Mouse (Mus musculus) hindbrain, postnatal 0 days (tissue): Measurements from ENCODE around the gene Ptpre. TPM values are rescaled to one million over a fixed set of nuclear protein-coding genes. Genes with fewer than 3 reads are reported as not detected.

Experiments used
- ATAC-seq: fragments of 200-750 bp; cut with Nextera tagmentation; 2 replicates; pipeline ENCODE4 v1.8.0; 2017; ENCODE audit warnings: mild to moderate bottlenecking, moderate TSS enrichment, moderate library complexity
- DNase-seq: peaks from one replicate; pipeline ENCODE4 v3.0.0-alpha.2; 2015; ENCODE audit warnings: low spot score
- H3K27ac ChIP-seq: fragments of 300-500 bp; sonication (generic); 2 replicates; pipeline ENCODE4 v1.5.1; 2014; ENCODE audit warnings: mild to moderate bottlenecking
- H3K27me3 ChIP-seq: fragments of 300-500 bp; sonication (generic); 2 replicates; pipeline ENCODE4 v1.6.1; 2014; ENCODE audit warnings: low read length, mixed read lengths; ENCODE audit not compliant: insufficient read depth
- H3K36me3 ChIP-seq: fragments of 300-500 bp; sonication (generic); 2 replicates; pipeline ENCODE4 v1.6.1; 2014; ENCODE audit warnings: low read length, mixed read lengths; ENCODE audit not compliant: insufficient read depth
- H3K4me1 ChIP-seq: fragments of 300-500 bp; sonication (generic); 2 replicates; pipeline ENCODE4 v1.6.1; 2014; ENCODE audit warnings: antibody characterized with exemption, low read length, mixed read lengths; ENCODE audit not compliant: insufficient read depth
- H3K4me2 ChIP-seq: fragments of 300-500 bp; sonication (generic); 2 replicates; pipeline ENCODE4 v1.6.1; 2014; ENCODE audit warnings: low read depth, mild to moderate bottlenecking, low read length, moderate library complexity, mixed read lengths
- H3K4me3 ChIP-seq: fragments of 300-500 bp; sonication (generic); 2 replicates; pipeline ENCODE4 v1.5.1; 2014; ENCODE audit warnings: low read length
- H3K9ac ChIP-seq: fragments of 300-500 bp; sonication (generic); replicated peaks from 2 replicates; pipeline ENCODE4 v1.6.1; 2014; ENCODE audit warnings: mild to moderate bottlenecking, low read length, moderate library complexity, mixed read lengths
- H3K9me3 ChIP-seq: fragments of 300-500 bp; sonication (generic); 2 replicates; pipeline ENCODE4 v1.6.1; 2016; ENCODE audit warnings: low read length, mixed read lengths
- CTCF ChIP-seq: IDR thresholded peaks from 2 replicates; pipeline ENCODE4 v1.5.1; 2016; ENCODE audit warnings: antibody characterized with exemption, control low read depth, low read depth
- WGBS: fragments of 180-500 bp; shearing (Covaris S2); extraction: QIAGEN DNeasy Blood & Tissue Kit; methylation state at CpG from one replicate; pipeline ENCODE4 v1.1.7; 2014; 5-methylcytosine and 5-hydroxymethylcytosine counted together
- polyA plus RNA-seq: library from polyadenylated mRNA; unstranded; fragments of >200 nt; fragmentation: Nextera tagmentation; extraction: Ambion mirVana; gene quantifications from 2 replicates; pipeline ENCODE4 v1.2.1, GENCODE M21; 2015
- total RNA-seq: library from RNA; depleted of rRNA; stranded (reverse); fragments of >200 nt; gene quantifications from 2 replicates; pipeline ENCODE4 v1.2.3, GENCODE M21; 2014

The Ptpre gene
- total and polyA plus RNA-seq, 2 experiments from 2014 or later, result 8.2 to 12.4 TPM

DNA sequence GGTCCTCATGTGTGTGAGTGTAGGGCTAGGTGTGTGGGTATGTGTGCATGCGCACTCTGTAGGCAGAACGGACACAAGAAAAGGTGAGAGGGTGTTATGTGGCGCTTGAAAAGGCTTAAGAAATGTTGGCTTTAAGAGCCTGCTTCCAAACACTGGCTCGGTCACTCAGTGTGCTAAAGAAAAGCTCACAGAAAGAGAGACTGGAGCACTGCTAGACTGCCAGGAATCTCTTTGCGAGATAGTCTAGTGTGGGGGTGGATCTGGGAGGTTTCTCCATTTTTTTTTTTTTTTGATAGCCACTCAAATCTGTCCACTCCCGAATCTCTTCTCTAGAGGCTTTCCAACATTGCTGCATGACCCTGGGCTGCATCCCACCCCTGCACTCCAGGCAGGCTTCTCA, 84.4 kb downstream of the Ptpre start:
- no peaks in the 10 kb centered on the region for H3K36me3 ChIP-seq
- ATAC-seq (no peak), DNase-seq (no peak)
- peaks cover 21% of the 10 kb centered on the region for H3K4me1 ChIP-seq
- H3K9me3 ChIP-seq, result no peaks in the 10 kb centered on the region
- H3K9ac ChIP-seq, result no peak overlapping the region
- 47% methylated on average over 6 of the region's 6 CpGs for WGBS
- no peak overlapping the region for H3K4me3 ChIP-seq
- no peak overlapping the region for H3K4me2 ChIP-seq
- no peak for TF ChIP-seq CTCF
- no peaks in the 10 kb centered on the region for H3K27me3 ChIP-seq
- H3K27ac ChIP-seq, result 0 out of 2 replicates have a peak overlapping the region, but pooled peaks have one; percentile 26

- no peaks in the 10 kb centered on the region for H3K27me3 ChIP-seq
- no peak for DNase-seq
- no peak overlapping the region for H3K27ac ChIP-seq
Observed at GRCm38 (mm10) chr7:135622241-135622640, 85.0 kb downstream of the Ptpre start.

GRCm38 (mm10) chr7:135624854-135625253, 87.6 kb downstream of the Ptpre start:
- Histone ChIP-seq H3K4me2 (no peak overlapping the region), H3K4me3 (no peak overlapping the region), H3K4me1 (peaks cover 9% of the 10 kb centered on the region), H3K36me3 (no peaks in the 10 kb centered on the region), H3K9me3 (no peaks in the 10 kb centered on the region), H3K27me3 (no peaks in the 10 kb centered on the region), H3K9ac (no peak overlapping the region), H3K27ac (no peak overlapping the region)
- peak; percentile 72 for TF ChIP-seq CTCF
- no peak for ATAC-seq
- 74% methylated on average over 3 of the region's 3 CpGs for WGBS
- no peak for DNase-seq

More at GRCm38 (mm10) chr7:135622241-135622640, 85.0 kb downstream of the Ptpre start:
- H3K36me3 ChIP-seq, result no peaks in the 10 kb centered on the region
- peaks cover 21% of the 10 kb centered on the region for H3K4me1 ChIP-seq
- H3K4me2 ChIP-seq, result no peak overlapping the region
- no peak for TF ChIP-seq CTCF
- no peak overlapping the region for H3K9ac ChIP-seq
- ATAC-seq, result peak; percentile 32; the same call in 1 of the 2 replicates
- H3K4me3 ChIP-seq, result no peak overlapping the region
- no peaks in the 10 kb centered on the region for H3K9me3 ChIP-seq

- H3K4me3 ChIP-seq, result no peak overlapping the region
- H3K9ac ChIP-seq, result no peak overlapping the region
- 76% methylated on average over 7 of the region's 7 CpGs for WGBS
- H3K9me3 ChIP-seq, result no peaks in the 10 kb centered on the region
- no peaks in the 10 kb centered on the region for H3K36me3 ChIP-seq
- DNase-seq (no peak), ATAC-seq (no peak)
- H3K27ac ChIP-seq, result no peak overlapping the region
- no peak for TF ChIP-seq CTCF
- H3K27me3 ChIP-seq, result no peaks in the 10 kb centered on the region
- H3K4me1 ChIP-seq, result no peaks in the 10 kb centered on the region
- H3K4me2 ChIP-seq, result no peak overlapping the region
Observed at GRCm38 (mm10) chr7:135628363-135628762, 91.1 kb downstream of the Ptpre start.

- DNase-seq (no peak), ATAC-seq (no peak)
- Histone ChIP-seq H3K36me3 (no peaks in the 10 kb centered on the region), H3K9me3 (no peaks in the 10 kb centered on the region), H3K27me3 (no peaks in the 10 kb centered on the region), H3K4me2 (no peak overlapping the region), H3K27ac (no peak overlapping the region), H3K4me3 (no peak overlapping the region), H3K4me1 (no peaks in the 10 kb centered on the region), H3K9ac (no peak overlapping the region)
- 37% methylated on average over 9 of the region's 9 CpGs for WGBS
- no peak for TF ChIP-seq CTCF
Observed at GRCm38 (mm10) chr7:135629019-135629418, 91.7 kb downstream of the Ptpre start.

- H3K9me3 ChIP-seq, result no peaks in the 10 kb centered on the region
- no peaks in the 10 kb centered on the region for H3K4me1 ChIP-seq
- WGBS, result 57% methylated on average over 8 of the region's 8 CpGs
- ATAC-seq (0 out of 2 replicates have a peak, but pooled peaks have one; percentile 27), DNase-seq (peak; percentile 84)
- TF ChIP-seq CTCF, result peak; percentile 89
- H3K9ac ChIP-seq, result no peak overlapping the region
- H3K27me3 ChIP-seq, result no peaks in the 10 kb centered on the region
- no peak overlapping the region for H3K4me3 ChIP-seq
- H3K4me2 ChIP-seq, result no peak overlapping the region
- H3K36me3 ChIP-seq, result no peaks in the 10 kb centered on the region
- H3K27ac ChIP-seq, result no peak overlapping the region
Observed at GRCm38 (mm10) chr7:135631776-135632552, 94.7 kb downstream of the Ptpre start.

DNA sequence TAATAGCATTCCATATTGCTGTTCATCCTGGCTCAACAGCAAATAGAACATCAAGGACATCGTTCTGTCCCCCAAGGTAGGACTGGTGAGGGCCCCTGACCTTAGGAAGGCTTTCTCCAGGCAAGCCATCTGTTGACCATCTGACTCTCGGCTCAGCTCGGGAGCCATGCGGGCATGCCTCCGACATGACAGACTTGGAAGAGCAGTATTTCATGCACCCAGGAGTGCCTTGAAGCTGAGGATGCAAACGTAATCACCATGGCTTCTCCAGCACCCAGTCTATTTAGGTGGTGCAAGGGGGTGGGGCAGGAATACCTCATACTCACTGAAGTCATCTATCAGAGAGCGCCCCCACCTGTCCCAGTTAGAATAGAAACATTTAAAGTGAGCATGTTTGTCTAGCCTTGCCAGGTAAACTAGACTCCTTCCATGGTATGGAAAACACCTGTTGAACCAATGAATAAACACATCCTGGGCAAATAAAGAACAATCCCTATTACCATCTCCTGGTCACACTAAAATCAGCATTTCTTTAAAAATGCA, 95.5 kb downstream of the Ptpre start:
- no peak for TF ChIP-seq CTCF
- no peak for DNase-seq
- ATAC-seq, result no peak
- Histone ChIP-seq H3K27ac (no peak overlapping the region), H3K4me2 (no peak overlapping the region), H3K36me3 (no peaks in the 10 kb centered on the region), H3K9me3 (no peaks in the 10 kb centered on the region), H3K9ac (no peak overlapping the region), H3K4me1 (no peaks in the 10 kb centered on the region; the same call in 1 of the 2 replicates), H3K4me3 (no peak overlapping the region), H3K27me3 (no peaks in the 10 kb centered on the region)
- WGBS, result 63% methylated on average over 7 of the region's 7 CpGs
